Mouse (Mus musculus): ENCODE data around the gene Dnah8. TPM values are rescaled to one million over a fixed set of nuclear protein-coding genes. Genes with fewer than 3 reads are reported as not detected.

Dnah8 gene
- polyA plus RNA-seq, 1 experiment = 0.50 TPM

- no peak overlapping the region for H3K4me3 ChIP-seq (ENCODE audit: insufficient read depth, low read length)
- H3K27ac ChIP-seq (ENCODE audit: insufficient read depth, low read length) = no peak overlapping the region
- no peaks in the 10 kb centered on the region for H3K4me1 ChIP-seq (ENCODE audit: control insufficient read depth, insufficient read depth, low read length)
- TF ChIP-seq POLR2A (IDR thresholded peaks at IDR 0.05; ENCODE audit: extremely low read depth, insufficient read depth, low read length) (no peak), CTCF (IDR thresholded peaks at IDR 0.05; ENCODE audit: extremely low read depth, insufficient read depth, low read length) (no peak)
Observed at GRCm38 (mm10) chr17:30897075-30897474, 272.9 kb downstream of the Dnah8 start.

DNA sequence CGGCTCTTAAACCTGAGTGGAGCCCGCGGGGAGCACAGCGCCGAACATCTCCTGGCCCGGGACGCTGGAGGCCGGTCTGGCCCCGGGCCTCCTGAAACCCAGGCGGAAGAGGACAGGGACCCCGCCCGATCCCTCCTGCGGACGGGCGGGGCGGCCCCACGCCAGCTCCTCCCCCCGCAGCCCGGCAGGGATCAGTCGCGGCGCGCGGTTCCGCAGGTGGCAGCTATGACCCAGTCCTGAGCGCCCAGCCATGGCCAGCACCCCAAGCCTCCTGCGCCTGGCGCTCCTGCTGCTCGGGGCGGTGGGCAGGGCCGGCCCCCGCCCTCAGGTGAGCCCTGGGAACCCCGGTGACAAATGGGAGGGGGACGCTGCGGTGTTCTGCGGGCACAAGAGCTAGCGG is 277.5 kb downstream of the Dnah8 start, which contains the start of gene Glp1r:
TSS of gene Glp1r (plus strand) at position 191 of the 400 bp plus-strand sequence.
- no peak for TF ChIP-seq POLR2A (IDR thresholded peaks at IDR 0.05; ENCODE audit: extremely low read depth, insufficient read depth, low read length)
- TF ChIP-seq CTCF (IDR thresholded peaks at IDR 0.05; ENCODE audit: extremely low read depth, insufficient read depth, low read length) = no peak
- no peak within 1 kb of the TSS for H3K4me3 ChIP-seq (ENCODE audit: insufficient read depth, low read length)

GRCm38 (mm10) chr17:30904096-30904495 is 279.9 kb downstream of the Dnah8 start:
- Histone ChIP-seq H3K27ac (ENCODE audit: insufficient read depth, low read length) (no peak overlapping the region), H3K4me3 (ENCODE audit: insufficient read depth, low read length) (no peak overlapping the region), H3K4me1 (ENCODE audit: control insufficient read depth, insufficient read depth, low read length) (no peaks in the 10 kb centered on the region)
- no peak for TF ChIP-seq POLR2A (IDR thresholded peaks at IDR 0.05; ENCODE audit: extremely low read depth, insufficient read depth, low read length)
- no peak for TF ChIP-seq CTCF (IDR thresholded peaks at IDR 0.05; ENCODE audit: extremely low read depth, insufficient read depth, low read length)

More for the DNA sequence above, 277.5 kb downstream of the Dnah8 start, which contains the start of gene Glp1r:
- no peaks in the 10 kb centered on the region for H3K4me1 ChIP-seq (ENCODE audit: control insufficient read depth, insufficient read depth, low read length)
- no peak within 1 kb of the TSS for H3K27ac ChIP-seq (ENCODE audit: insufficient read depth, low read length)

GRCm38 (mm10) chr17:30907577-30907976 is 283.4 kb downstream of the Dnah8 start:
- Histone ChIP-seq H3K4me3 (ENCODE audit: insufficient read depth, low read length) (no peak overlapping the region), H3K27ac (ENCODE audit: insufficient read depth, low read length) (no peak overlapping the region), H3K4me1 (ENCODE audit: control insufficient read depth, insufficient read depth, low read length) (no peaks in the 10 kb centered on the region)
- no peak for TF ChIP-seq CTCF (IDR thresholded peaks at IDR 0.05; ENCODE audit: extremely low read depth, insufficient read depth, low read length)
- TF ChIP-seq POLR2A (IDR thresholded peaks at IDR 0.05; ENCODE audit: extremely low read depth, insufficient read depth, low read length) = no peak

- H3K4me3 ChIP-seq (ENCODE audit: insufficient read depth, low read length) = no peak overlapping the region
- H3K27ac ChIP-seq (ENCODE audit: insufficient read depth, low read length) = no peak overlapping the region
- no peaks in the 10 kb centered on the region for H3K4me1 ChIP-seq (ENCODE audit: control insufficient read depth, insufficient read depth, low read length)
- TF ChIP-seq CTCF (IDR thresholded peaks at IDR 0.05; ENCODE audit: extremely low read depth, insufficient read depth, low read length) (no peak), POLR2A (IDR thresholded peaks at IDR 0.05; ENCODE audit: extremely low read depth, insufficient read depth, low read length) (no peak)
Observed at GRCm38 (mm10) chr17:30910866-30911731, 286.9 kb downstream of the Dnah8 start.

DNA sequence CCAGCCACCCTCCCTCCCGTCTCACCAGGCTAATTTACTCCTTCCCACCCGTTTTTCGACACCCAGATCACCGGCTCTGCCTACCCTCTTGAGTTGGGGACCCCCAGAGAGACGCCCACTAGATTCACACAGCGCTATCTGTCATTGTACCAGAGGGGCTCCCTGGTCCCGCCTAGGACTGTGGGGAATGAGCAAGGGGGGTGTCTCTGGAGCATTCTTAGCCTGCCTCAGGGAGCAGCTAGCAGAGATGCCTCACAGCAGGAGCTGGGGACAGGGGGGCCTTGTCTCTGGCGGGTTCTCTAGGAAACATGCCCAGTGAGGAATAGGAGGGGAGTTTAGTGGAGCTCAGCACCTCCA is 287.6 kb downstream of the Dnah8 start:
- Histone ChIP-seq H3K4me3 (ENCODE audit: insufficient read depth, low read length) (no peak overlapping the region), H3K4me1 (ENCODE audit: control insufficient read depth, insufficient read depth, low read length) (no peaks in the 10 kb centered on the region), H3K27ac (ENCODE audit: insufficient read depth, low read length) (no peak overlapping the region)
- TF ChIP-seq CTCF (IDR thresholded peaks at IDR 0.05; ENCODE audit: extremely low read depth, insufficient read depth, low read length) (no peak), POLR2A (IDR thresholded peaks at IDR 0.05; ENCODE audit: extremely low read depth, insufficient read depth, low read length) (no peak)

- H3K4me1 ChIP-seq (ENCODE audit: control insufficient read depth, insufficient read depth, low read length) = no peaks in the 10 kb centered on the region
- TF ChIP-seq POLR2A (IDR thresholded peaks at IDR 0.05; ENCODE audit: extremely low read depth, insufficient read depth, low read length) = no peak
- no peak for TF ChIP-seq CTCF (IDR thresholded peaks at IDR 0.05; ENCODE audit: extremely low read depth, insufficient read depth, low read length)
- H3K4me3 ChIP-seq (ENCODE audit: insufficient read depth, low read length) = no peak overlapping the region
- H3K27ac ChIP-seq (ENCODE audit: insufficient read depth, low read length) = no peak overlapping the region
Observed at GRCm38 (mm10) chr17:30912536-30912935, 288.4 kb downstream of the Dnah8 start.

- TF ChIP-seq POLR2A (IDR thresholded peaks at IDR 0.05; ENCODE audit: extremely low read depth, insufficient read depth, low read length) (no peak), CTCF (IDR thresholded peaks at IDR 0.05; ENCODE audit: extremely low read depth, insufficient read depth, low read length) (no peak)
- no peak overlapping the region for H3K4me3 ChIP-seq (ENCODE audit: insufficient read depth, low read length)
- H3K27ac ChIP-seq (ENCODE audit: insufficient read depth, low read length) = no peak overlapping the region
- H3K4me1 ChIP-seq (ENCODE audit: control insufficient read depth, insufficient read depth, low read length) = no peaks in the 10 kb centered on the region
Observed at GRCm38 (mm10) chr17:30914264-30914663, 290.1 kb downstream of the Dnah8 start.

DNA sequence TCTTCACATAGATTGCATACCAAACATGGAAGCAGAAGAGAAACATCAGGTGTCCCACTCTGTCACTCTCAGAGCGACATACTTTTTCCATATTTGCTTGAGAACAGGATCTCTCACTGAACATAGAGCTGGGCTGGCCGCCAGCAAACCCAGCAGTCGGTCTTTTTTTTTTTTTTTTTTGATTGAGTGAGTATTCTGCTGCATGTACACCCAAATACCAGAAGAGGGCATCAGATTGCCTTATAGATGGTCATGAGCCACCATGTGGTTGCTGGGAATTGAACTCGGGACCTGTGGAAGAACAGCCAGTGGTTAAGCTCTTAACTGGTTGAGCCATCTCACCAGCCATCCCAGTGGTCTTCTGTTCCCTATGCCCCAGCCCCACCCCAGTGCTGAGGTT is 299.4 kb downstream of the Dnah8 start:
- Histone ChIP-seq H3K27ac (ENCODE audit: insufficient read depth, low read length) (no peak overlapping the region), H3K4me3 (ENCODE audit: insufficient read depth, low read length) (no peak overlapping the region), H3K4me1 (ENCODE audit: control insufficient read depth, insufficient read depth, low read length) (no peaks in the 10 kb centered on the region)
- TF ChIP-seq CTCF (IDR thresholded peaks at IDR 0.05; ENCODE audit: extremely low read depth, insufficient read depth, low read length) (no peak), POLR2A (IDR thresholded peaks at IDR 0.05; ENCODE audit: extremely low read depth, insufficient read depth, low read length) (no peak)

Other genes starting within 250 kb of the Dnah8 start
- 43.5 and 50.2 TPM in 2 replicates for gene Btbd9, start 47.9 kb upstream of the Dnah8 start, polyA plus RNA-seq (2012; rRNA removed)
- gene Glo1, start 2.5 kb downstream of the Dnah8 start, polyA plus RNA-seq (2012; rRNA removed) = 114 and 115 TPM in 2 replicates